Mouse (Mus musculus) stomach, embryonic 15.5 days (tissue): ENCODE data around the gene Tmcc2. TPM values are rescaled to one million over a fixed set of nuclear protein-coding genes. Genes with fewer than 3 reads are reported as not detected.
A peak's percentile ranks its signal among the peaks of the same experiment; 100 is the strongest.

Experiments
- ATAC-seq: fragments of 200-750 bp; cut with Nextera tagmentation; 2 replicates; pipeline ENCODE4 v1.8.0; 2017; ENCODE audit warnings: low read depth, moderate number of reproducible peaks, moderate TSS enrichment; ENCODE audit not compliant: insufficient read depth, low FRiP score
- H3K27ac ChIP-seq: fragments of 300-500 bp; sonication (generic); 2 replicates; pipeline ENCODE4 v1.5.1; 2015; ENCODE audit warnings: mild to moderate bottlenecking, inconsistent platforms
- H3K27me3 ChIP-seq: fragments of 300-500 bp; sonication (generic); replicated peaks from 2 replicates; pipeline ENCODE4 v1.6.1; 2015; ENCODE audit warnings: inconsistent platforms
- H3K36me3 ChIP-seq: fragments of 300-500 bp; sonication (generic); 2 replicates; pipeline ENCODE4 v1.6.1; 2015; ENCODE audit warnings: inconsistent platforms
- H3K4me1 ChIP-seq: fragments of 300-500 bp; sonication (generic); 2 replicates; pipeline ENCODE4 v1.6.1; 2015; ENCODE audit warnings: inconsistent platforms
- H3K4me2 ChIP-seq: fragments of 300-500 bp; sonication (generic); 2 replicates; pipeline ENCODE4 v1.6.1; 2015; ENCODE audit warnings: mild to moderate bottlenecking, inconsistent platforms
- H3K4me3 ChIP-seq: fragments of 300-500 bp; sonication (generic); replicated peaks from 2 replicates; pipeline ENCODE4 v1.5.1; 2015; ENCODE audit warnings: inconsistent platforms
- H3K9ac ChIP-seq: fragments of 300-500 bp; sonication (generic); 2 replicates; pipeline ENCODE4 v1.6.1; 2015; ENCODE audit warnings: inconsistent platforms
- H3K9me3 ChIP-seq: fragments of 300-500 bp; sonication (generic); 2 replicates; pipeline ENCODE4 v1.6.1; 2016; ENCODE audit warnings: inconsistent platforms
- WGBS: fragments of 180-500 bp; shearing (Covaris S2); methylation state at CpG from one replicate; pipeline ENCODE4 v1.1.7; 2015; 5-methylcytosine and 5-hydroxymethylcytosine counted together
- polyA plus RNA-seq: library from polyadenylated mRNA; unstranded; fragments of >200 nt; fragmentation: Nextera tagmentation; extraction: Ambion mirVana; gene quantifications from 2 replicates; pipeline ENCODE4 v1.2.1, GENCODE M21; 2015

The Tmcc2 gene
- polyA plus RNA-seq, 1 experiment from 2014 or later = 52.2 TPM

- H3K27ac ChIP-seq = peak overlapping the region; percentile 3; the same call in 1 of the 2 replicates
- no peaks in the 10 kb centered on the region for H3K27me3 ChIP-seq
- H3K9me3 ChIP-seq = no peaks in the 10 kb centered on the region
- ATAC-seq = no peak
- WGBS = 32% methylated on average over 4 of the region's 4 CpGs
- 0 out of 2 replicates have a peak overlapping the region, but pooled peaks have one; percentile 12 for H3K4me2 ChIP-seq
- H3K36me3 ChIP-seq = no peaks in the 10 kb centered on the region
- no peak overlapping the region for H3K9ac ChIP-seq
- H3K4me3 ChIP-seq = no peak overlapping the region
- peaks cover 52% of the 10 kb centered on the region for H3K4me1 ChIP-seq
Measured at GRCm38 (mm10) chr1:132375256-132375655, 15.8 kb downstream of the Tmcc2 start.

GRCm38 (mm10) chr1:132374873-132375244, 16.2 kb downstream of the Tmcc2 start:
- Histone ChIP-seq H3K9me3 (no peaks in the 10 kb centered on the region), H3K4me3 (no peak overlapping the region), H3K27ac (peak overlapping the region; percentile 28; the same call in 1 of the 2 replicates), H3K4me2 (0 out of 2 replicates have a peak overlapping the region, but pooled peaks have one; percentile 12), H3K9ac (no peak overlapping the region), H3K36me3 (no peaks in the 10 kb centered on the region), H3K4me1 (peaks cover 53% of the 10 kb centered on the region), H3K27me3 (no peaks in the 10 kb centered on the region)
- 57% methylated on average over 3 of the region's 3 CpGs for WGBS
- ATAC-seq = no peak

GRCm38 (mm10) chr1:132374140-132374872, 16.8 kb downstream of the Tmcc2 start:
- peaks cover 53% of the 10 kb centered on the region for H3K4me1 ChIP-seq
- no peak overlapping the region for H3K4me3 ChIP-seq
- no peaks in the 10 kb centered on the region for H3K9me3 ChIP-seq
- no peaks in the 10 kb centered on the region for H3K36me3 ChIP-seq
- WGBS = 21% methylated on average over 5 of the region's 5 CpGs
- no peak overlapping the region for H3K4me2 ChIP-seq
- H3K27ac ChIP-seq = peak overlapping the region; percentile 28; the same call in 1 of the 2 replicates
- no peaks in the 10 kb centered on the region for H3K27me3 ChIP-seq
- no peak overlapping the region for H3K9ac ChIP-seq
- peak; percentile 80 for ATAC-seq

- peaks cover 53% of the 10 kb centered on the region for H3K4me1 ChIP-seq
- H3K27me3 ChIP-seq = no peaks in the 10 kb centered on the region
- H3K4me2 ChIP-seq = no peak overlapping the region
- ATAC-seq = no peak
- H3K27ac ChIP-seq = no peak overlapping the region
- H3K4me3 ChIP-seq = no peak overlapping the region
- 84% methylated on average over 6 of the region's 6 CpGs for WGBS
- no peaks in the 10 kb centered on the region for H3K9me3 ChIP-seq
- H3K36me3 ChIP-seq = no peaks in the 10 kb centered on the region
- H3K9ac ChIP-seq = no peak overlapping the region
Measured at GRCm38 (mm10) chr1:132372896-132373534, 18.1 kb downstream of the Tmcc2 start.

- H3K4me2 ChIP-seq = no peak overlapping the region
- H3K9me3 ChIP-seq = no peaks in the 10 kb centered on the region
- H3K27ac ChIP-seq = no peak overlapping the region
- H3K9ac ChIP-seq = no peak overlapping the region
- peaks cover 53% of the 10 kb centered on the region for H3K4me1 ChIP-seq
- WGBS = 79% methylated on average over 5 of the region's 5 CpGs
- H3K36me3 ChIP-seq = no peaks in the 10 kb centered on the region
- no peak for ATAC-seq
- H3K27me3 ChIP-seq = no peaks in the 10 kb centered on the region
- H3K4me3 ChIP-seq = no peak overlapping the region
Measured at GRCm38 (mm10) chr1:132372354-132372753, 18.7 kb downstream of the Tmcc2 start.

- no peaks in the 10 kb centered on the region for H3K27me3 ChIP-seq
- no peak overlapping the region for H3K4me3 ChIP-seq
- peak; percentile 25; the same call in 1 of the 2 replicates for ATAC-seq
- H3K4me1 ChIP-seq = peaks cover 47% of the 10 kb centered on the region
- H3K4me2 ChIP-seq = no peak overlapping the region
- WGBS = 59% methylated on average over 8 of the region's 8 CpGs
- no peak overlapping the region for H3K9ac ChIP-seq
- no peaks in the 10 kb centered on the region for H3K36me3 ChIP-seq
- no peaks in the 10 kb centered on the region for H3K9me3 ChIP-seq
- peak overlapping the region; percentile 57 for H3K27ac ChIP-seq
Measured at GRCm38 (mm10) chr1:132371298-132372081, 19.6 kb downstream of the Tmcc2 start.

GRCm38 (mm10) chr1:132370681-132371173, 20.4 kb downstream of the Tmcc2 start:
- H3K4me2 ChIP-seq = no peak overlapping the region
- no peaks in the 10 kb centered on the region for H3K27me3 ChIP-seq
- no peak overlapping the region for H3K4me3 ChIP-seq
- H3K36me3 ChIP-seq = no peaks in the 10 kb centered on the region
- peak overlapping the region; percentile 57 for H3K27ac ChIP-seq
- no peak for ATAC-seq
- H3K9me3 ChIP-seq = no peaks in the 10 kb centered on the region
- 60% methylated on average over 9 of the region's 9 CpGs for WGBS
- peaks cover 42% of the 10 kb centered on the region for H3K4me1 ChIP-seq
- H3K9ac ChIP-seq = no peak overlapping the region

- no peaks in the 10 kb centered on the region for H3K36me3 ChIP-seq
- peaks cover 18% of the 10 kb centered on the region for H3K4me1 ChIP-seq
- no peaks in the 10 kb centered on the region for H3K27me3 ChIP-seq
- no peak overlapping the region for H3K9ac ChIP-seq
- H3K27ac ChIP-seq = 0 out of 2 replicates have a peak overlapping the region, but pooled peaks have one; percentile 16
- H3K4me3 ChIP-seq = no peak overlapping the region
- peak; percentile 88 for ATAC-seq
- 24% methylated on average over 7 of the region's 7 CpGs for WGBS
- no peak overlapping the region for H3K4me2 ChIP-seq
- H3K9me3 ChIP-seq = no peaks in the 10 kb centered on the region
Measured at GRCm38 (mm10) chr1:132367692-132368506, 23.2 kb downstream of the Tmcc2 start.

GRCm38 (mm10) chr1:132366937-132367336, 24.1 kb downstream of the Tmcc2 start:
- 72% methylated on average over 6 of the region's 6 CpGs for WGBS
- H3K36me3 ChIP-seq = no peaks in the 10 kb centered on the region
- H3K27ac ChIP-seq = no peak overlapping the region
- no peak overlapping the region for H3K9ac ChIP-seq
- H3K9me3 ChIP-seq = no peaks in the 10 kb centered on the region
- H3K27me3 ChIP-seq = no peaks in the 10 kb centered on the region
- H3K4me1 ChIP-seq = peaks cover 15% of the 10 kb centered on the region
- ATAC-seq = no peak
- H3K4me3 ChIP-seq = peak overlapping the region; percentile 17
- H3K4me2 ChIP-seq = no peak overlapping the region

- H3K9ac ChIP-seq = no peak overlapping the region
- no peaks in the 10 kb centered on the region for H3K36me3 ChIP-seq
- no peak overlapping the region for H3K27ac ChIP-seq
- no peaks in the 10 kb centered on the region for H3K9me3 ChIP-seq
- no peaks in the 10 kb centered on the region for H3K27me3 ChIP-seq
- H3K4me1 ChIP-seq = peaks cover 8% of the 10 kb centered on the region; the same call in 1 of the 2 replicates
- no peak for ATAC-seq
- no peak overlapping the region for H3K4me2 ChIP-seq
- 79% methylated on average over 8 of the region's 8 CpGs for WGBS
- no peak overlapping the region for H3K4me3 ChIP-seq
Measured at GRCm38 (mm10) chr1:132366235-132366634, 24.8 kb downstream of the Tmcc2 start.

- H3K4me3 ChIP-seq = no peak overlapping the region
- H3K9ac ChIP-seq = no peak overlapping the region
- 0 out of 2 replicates have a peak, but pooled peaks cover 5% of the 10 kb centered on the region for H3K4me1 ChIP-seq
- no peaks in the 10 kb centered on the region for H3K27me3 ChIP-seq
- H3K27ac ChIP-seq = no peak overlapping the region
- no peak for ATAC-seq
- peaks cover 4% of the 10 kb centered on the region; the same call in 1 of the 2 replicates for H3K36me3 ChIP-seq
- 71% methylated on average over 4 of the region's 4 CpGs for WGBS
- H3K4me2 ChIP-seq = no peak overlapping the region
- no peaks in the 10 kb centered on the region for H3K9me3 ChIP-seq
Measured at GRCm38 (mm10) chr1:132365645-132366044, 25.4 kb downstream of the Tmcc2 start.
